Mouse (Mus musculus): ENCODE data around the gene Lix1l. TPM values are rescaled to one million over a fixed set of nuclear protein-coding genes. Genes with fewer than 3 reads are reported as not detected.

Lix1l gene
- total RNA-seq, 1 experiment from 2014 or later: 0.23 TPM

GRCm38 (mm10) chr3:96579239-96579750, 21.7 kb upstream of the Lix1l start:
- ATAC-seq (ENCODE audit: extremely low read depth, insufficient number of reproducible peaks, low FRiP score, poor library complexity, severe bottlenecking): no peak

- ATAC-seq (ENCODE audit: extremely low read depth, insufficient number of reproducible peaks, low FRiP score, poor library complexity, severe bottlenecking): peak; percentile 89
Observed at GRCm38 (mm10) chr3:96579885-96580454, 21.0 kb upstream of the Lix1l start.

DNA sequence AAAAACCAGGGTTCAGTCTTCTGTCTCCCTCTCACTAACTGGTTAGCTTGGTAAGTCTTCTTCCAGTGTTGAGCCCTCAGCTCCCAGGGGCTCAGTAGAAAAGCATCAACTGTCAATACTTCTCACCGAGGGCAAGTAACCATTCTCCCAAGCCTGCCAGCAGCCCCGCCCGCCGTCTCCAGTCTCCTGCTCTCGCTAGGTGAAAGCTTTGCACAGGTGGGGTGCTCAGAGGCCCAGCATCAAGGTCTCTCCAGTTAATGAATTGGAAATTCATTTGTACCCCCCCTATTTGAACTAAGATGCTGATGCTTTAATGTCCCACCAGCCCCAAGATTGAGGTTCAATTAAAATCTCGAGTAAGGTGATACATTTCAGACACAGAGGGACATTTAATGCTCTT, 19.8 kb upstream of the Lix1l start:
- no peak for ATAC-seq (ENCODE audit: extremely low read depth, insufficient number of reproducible peaks, low FRiP score, poor library complexity, severe bottlenecking)

GRCm38 (mm10) chr3:96581771-96582515, 19.0 kb upstream of the Lix1l start:
- ATAC-seq (ENCODE audit: extremely low read depth, insufficient number of reproducible peaks, low FRiP score, poor library complexity, severe bottlenecking): no peak

DNA sequence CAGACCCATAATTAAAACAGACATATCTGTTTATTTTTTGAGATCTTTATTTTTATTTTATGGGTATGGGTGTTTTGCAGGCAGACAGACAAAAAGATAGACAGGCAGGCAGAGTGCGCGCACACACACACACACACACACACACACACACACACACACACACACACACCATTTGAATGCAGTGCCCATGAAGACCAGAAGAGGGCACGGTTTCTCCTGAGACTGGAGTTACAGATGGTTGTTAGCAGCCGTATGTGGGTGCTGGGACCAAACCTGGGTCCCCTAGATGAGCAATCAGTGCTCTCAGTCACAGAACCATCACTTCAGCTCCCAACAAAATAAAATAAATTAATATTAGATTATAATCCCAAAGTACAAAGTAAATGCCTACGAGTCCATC, 17.6 kb upstream of the Lix1l start:
- ATAC-seq (ENCODE audit: extremely low read depth, insufficient number of reproducible peaks, low FRiP score, poor library complexity, severe bottlenecking): no peak

- ATAC-seq (ENCODE audit: extremely low read depth, insufficient number of reproducible peaks, low FRiP score, poor library complexity, severe bottlenecking): no peak
Observed at GRCm38 (mm10) chr3:96590657-96591056, 10.3 kb upstream of the Lix1l start.

DNA sequence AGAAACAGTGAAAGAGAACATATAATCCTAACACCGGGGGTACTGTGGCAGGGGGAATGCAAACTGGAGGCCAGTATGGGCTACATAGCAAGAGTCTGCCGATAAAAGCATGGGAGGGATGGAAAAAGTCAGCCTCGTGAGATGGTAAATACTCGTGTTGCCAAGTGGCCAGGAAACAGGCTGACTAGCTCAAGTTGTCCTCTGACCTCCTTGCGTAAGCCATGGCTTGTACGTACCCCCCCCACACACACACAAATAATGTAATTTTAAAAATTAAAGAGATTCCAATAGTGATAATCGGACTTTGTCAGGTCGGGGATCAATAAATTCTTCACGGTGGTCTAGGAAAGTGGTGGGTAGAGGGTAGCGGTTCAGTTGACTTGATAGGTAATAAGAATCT, 7.6 kb upstream of the Lix1l start:
- no peak for ATAC-seq (ENCODE audit: extremely low read depth, insufficient number of reproducible peaks, low FRiP score, poor library complexity, severe bottlenecking)

DNA sequence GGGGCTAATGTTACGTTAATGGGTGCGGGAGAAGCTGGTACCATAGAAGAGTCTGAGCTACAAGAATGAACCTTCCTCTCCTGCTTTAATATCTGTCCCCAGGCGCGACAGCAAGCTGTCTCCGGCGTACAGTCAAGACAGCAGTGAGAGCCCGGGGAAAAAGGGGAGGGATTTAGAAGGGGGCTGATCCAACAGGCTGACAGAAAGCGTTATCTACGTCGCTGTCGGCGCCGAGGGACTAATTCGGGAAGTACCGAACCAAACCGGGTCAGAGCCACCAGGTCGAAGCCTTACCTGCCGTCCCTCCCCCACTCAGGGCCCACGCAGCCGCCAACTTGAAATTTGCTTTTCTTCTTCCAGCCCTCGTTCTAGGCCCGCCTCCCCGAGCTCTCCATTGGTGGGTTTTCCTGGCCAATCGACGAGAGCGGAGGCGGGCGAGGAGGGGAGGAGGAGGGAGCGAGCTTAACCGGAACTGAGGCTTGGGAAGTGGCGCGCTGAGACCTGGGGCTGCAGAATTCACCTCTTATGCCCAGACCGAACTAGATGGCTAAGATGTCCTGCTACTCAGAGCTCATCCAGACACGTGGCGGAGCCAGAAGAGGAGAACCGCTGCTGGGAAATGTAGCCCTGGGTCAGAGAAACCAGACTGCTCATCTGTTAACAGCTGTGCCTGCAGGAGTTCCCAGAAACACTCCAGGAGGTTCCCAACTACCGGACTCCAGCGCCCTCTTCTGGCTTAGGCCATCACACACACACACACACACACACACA, 7.0 kb upstream of the Lix1l start, which contains the start of gene Polr3gl:
Gene Polr3gl, minus strand, starts transcription at position 392 of the 771 bp plus-strand sequence.
- peak; percentile 93 for ATAC-seq (ENCODE audit: extremely low read depth, insufficient number of reproducible peaks, low FRiP score, poor library complexity, severe bottlenecking)

DNA sequence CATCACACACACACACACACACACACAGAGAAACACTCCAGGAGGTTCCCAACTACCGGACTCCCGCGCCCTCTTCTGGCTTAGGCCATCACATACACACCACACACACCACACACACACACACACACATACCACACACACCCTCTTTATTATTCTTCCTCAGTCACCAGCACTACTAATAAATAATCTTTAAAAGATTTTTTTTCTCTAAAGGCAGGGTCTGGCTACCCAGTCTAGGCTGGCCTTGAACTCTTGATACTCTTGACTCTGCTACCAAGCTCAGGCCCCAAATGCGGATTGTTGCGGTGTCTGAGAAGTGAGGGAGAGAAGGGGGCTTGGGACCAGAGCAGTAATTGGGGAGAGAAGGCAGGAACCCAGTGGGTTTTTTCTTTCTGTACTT, 6.1 kb upstream of the Lix1l start:
- ATAC-seq (ENCODE audit: extremely low read depth, insufficient number of reproducible peaks, low FRiP score, poor library complexity, severe bottlenecking): no peak

DNA sequence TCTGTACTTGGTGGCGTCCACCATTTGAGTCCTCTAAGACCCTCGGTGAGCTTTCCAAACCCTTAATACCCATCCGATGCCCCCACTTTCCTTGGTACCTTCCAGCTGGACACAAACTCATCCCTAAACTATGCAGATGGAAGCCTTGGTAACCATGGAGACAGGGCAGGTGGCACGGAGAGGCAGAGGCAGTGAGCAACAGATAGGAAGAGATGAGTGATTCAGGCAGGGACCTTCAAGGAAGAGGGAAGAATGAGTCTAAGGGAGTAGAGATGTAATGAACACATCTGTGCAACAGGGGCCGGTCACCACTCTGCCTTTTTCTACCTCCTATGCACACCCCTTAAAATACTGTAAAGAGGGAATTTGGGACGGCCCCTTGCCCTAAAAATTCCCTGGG, 5.3 kb upstream of the Lix1l start:
- no peak for ATAC-seq (ENCODE audit: extremely low read depth, insufficient number of reproducible peaks, low FRiP score, poor library complexity, severe bottlenecking)

GRCm38 (mm10) chr3:96596228-96596707, 4.7 kb upstream of the Lix1l start, which contains the start of gene Ankrd34a:
Gene Ankrd34a (plus strand): TSS chr3:96596636.
- ATAC-seq (ENCODE audit: extremely low read depth, insufficient number of reproducible peaks, low FRiP score, poor library complexity, severe bottlenecking): no peak

- no peak for ATAC-seq (ENCODE audit: extremely low read depth, insufficient number of reproducible peaks, low FRiP score, poor library complexity, severe bottlenecking)
Observed at GRCm38 (mm10) chr3:96596855-96597254, 4.1 kb upstream of the Lix1l start.

DNA sequence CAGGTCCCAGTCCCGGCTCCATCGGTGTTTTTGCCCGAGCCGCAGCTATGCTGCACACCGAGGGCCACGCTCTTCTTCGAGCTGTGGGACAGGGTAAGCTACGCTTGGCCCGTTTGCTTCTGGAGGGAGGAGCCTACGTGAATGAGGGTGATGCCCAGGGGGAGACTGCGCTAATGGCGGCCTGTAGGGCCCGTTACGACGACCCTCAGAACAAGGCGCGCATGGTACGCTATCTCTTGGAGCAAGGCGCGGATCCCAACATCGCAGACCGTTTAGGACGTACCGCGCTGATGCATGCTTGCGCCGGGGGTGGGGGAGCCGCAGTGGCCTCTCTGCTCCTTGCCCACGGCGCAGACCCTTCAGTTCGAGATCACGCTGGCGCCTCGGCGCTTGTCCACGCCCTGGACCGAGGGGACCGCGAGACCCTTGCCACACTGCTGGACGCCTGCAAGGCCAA, 3.5 kb upstream of the Lix1l start:
- no peak for ATAC-seq (ENCODE audit: extremely low read depth, insufficient number of reproducible peaks, low FRiP score, poor library complexity, severe bottlenecking)

- ATAC-seq (ENCODE audit: extremely low read depth, insufficient number of reproducible peaks, low FRiP score, poor library complexity, severe bottlenecking): no peak
Observed at GRCm38 (mm10) chr3:96598156-96599068, 2.5 kb upstream of the Lix1l start.

DNA sequence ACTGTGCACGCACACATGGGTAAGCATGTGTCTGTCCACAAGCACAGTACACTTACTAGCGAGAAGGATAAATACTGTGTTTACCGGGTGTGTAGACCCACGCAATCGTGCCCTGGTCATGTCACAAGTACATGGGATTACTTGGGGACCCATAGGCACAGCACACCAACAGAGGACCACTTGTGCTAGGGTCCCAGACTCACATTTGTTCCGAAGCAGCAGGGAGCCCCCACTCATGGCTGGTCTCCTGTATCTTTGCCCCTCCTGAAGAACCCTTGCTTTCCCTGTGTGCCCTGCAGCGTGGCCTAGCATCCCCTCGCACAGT, 1.9 kb upstream of the Lix1l start:
- ATAC-seq (ENCODE audit: extremely low read depth, insufficient number of reproducible peaks, low FRiP score, poor library complexity, severe bottlenecking): no peak

DNA sequence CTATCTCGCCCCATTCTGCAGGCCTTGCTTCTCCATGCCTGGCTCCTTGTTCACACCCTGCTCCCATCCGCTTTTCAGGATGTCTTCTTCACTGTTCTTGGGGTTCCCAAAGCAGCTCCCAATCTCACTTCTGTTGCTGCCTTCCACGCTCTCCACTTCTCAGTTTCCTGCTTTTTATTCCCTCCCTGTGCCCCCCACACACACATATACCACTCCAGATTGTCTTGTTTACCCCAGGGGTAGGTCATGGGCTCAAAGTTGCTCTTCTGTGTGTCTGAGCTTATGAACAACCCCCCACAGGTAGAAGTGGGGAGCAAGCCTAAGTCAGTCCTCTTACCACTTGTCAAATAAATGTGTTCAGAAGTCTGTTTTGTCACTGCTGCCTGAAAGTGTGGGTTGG, 1.5 kb upstream of the Lix1l start:
- ATAC-seq (ENCODE audit: extremely low read depth, insufficient number of reproducible peaks, low FRiP score, poor library complexity, severe bottlenecking): no peak

- ATAC-seq (ENCODE audit: extremely low read depth, insufficient number of reproducible peaks, low FRiP score, poor library complexity, severe bottlenecking): no peak
Observed at GRCm38 (mm10) chr3:96601251-96601787, 370 bp downstream of the Lix1l start.

DNA sequence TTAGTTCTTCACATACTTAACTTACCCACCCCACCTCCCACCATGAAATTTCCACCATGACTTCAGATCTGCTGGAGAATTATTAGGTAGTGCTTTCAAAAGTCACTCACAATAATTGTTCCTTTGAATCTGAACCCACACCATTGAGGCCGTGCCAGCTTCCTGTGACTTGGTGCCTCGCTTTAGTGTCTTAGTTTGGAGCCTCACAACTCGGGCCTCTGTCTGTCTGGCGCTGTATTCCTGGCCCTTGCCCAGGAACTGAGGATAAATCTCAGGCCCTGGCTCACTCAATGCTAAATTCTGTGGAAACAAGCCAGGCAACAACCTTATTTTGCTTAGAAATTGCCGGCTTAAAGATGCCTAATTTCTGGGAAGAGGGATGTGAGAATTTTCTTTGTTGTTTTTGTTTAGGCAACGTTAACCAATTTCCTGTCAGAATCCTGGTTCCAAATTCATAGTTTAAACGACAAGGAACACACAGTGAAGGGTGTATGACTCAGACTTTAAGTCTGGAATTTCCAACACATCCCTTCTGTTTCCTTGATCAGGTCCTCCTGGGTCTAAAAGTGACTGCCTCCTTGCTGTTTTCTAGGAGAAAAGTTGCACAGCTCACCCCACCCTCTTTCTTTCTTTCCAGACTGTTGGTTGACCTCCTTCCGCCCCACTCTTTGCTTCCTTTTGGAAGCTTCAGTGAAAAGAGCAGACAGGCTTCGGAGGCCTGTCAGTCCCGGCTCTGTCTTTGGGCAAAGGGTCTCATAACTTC, 1.2 kb downstream of the Lix1l start:
- no peak for ATAC-seq (ENCODE audit: extremely low read depth, insufficient number of reproducible peaks, low FRiP score, poor library complexity, severe bottlenecking)

Measured in neutrophil, adult 5-6 weeks (primary cell).